21 mouse cellular contexts compared by ENCODE assay signal in genomic region chr1:87729850-87730249, GRCm38 (mm10).
"Had no signal": no experiment of that assay in that cellular context is flagged by ENCODE, and none has a peak within 500 bp of the region (broad histone marks: within the 10 kb centered on the region; RNA-seq: fewer than 3 reads in every experiment).

No protein-coding gene starts in this region.

- H3K9me3 ChIP-seq: limb, embryonic 15.5 days; midbrain, embryonic 15.5 days; neural tube, embryonic 12.5 days; neural tube, embryonic 15.5 days had no signal

- H3K4me3 ChIP-seq: limb, embryonic 12.5 days; limb, embryonic 15.5 days; midbrain, embryonic 12.5 days; midbrain, embryonic 15.5 days; neural tube, embryonic 12.5 days; neural tube, embryonic 15.5 days had no signal

- H3K4me1 ChIP-seq: limb, embryonic 12.5 days; limb, embryonic 15.5 days; midbrain, embryonic 12.5 days; midbrain, embryonic 15.5 days; neural tube, embryonic 12.5 days; neural tube, embryonic 15.5 days had no signal

- H3K36me3 ChIP-seq: limb, embryonic 12.5 days; limb, embryonic 15.5 days; midbrain, embryonic 12.5 days; midbrain, embryonic 15.5 days; neural tube, embryonic 12.5 days; neural tube, embryonic 15.5 days had no signal

- H3K27me3 ChIP-seq: limb, embryonic 12.5 days; limb, embryonic 15.5 days; midbrain, embryonic 12.5 days; midbrain, embryonic 15.5 days; neural tube, embryonic 12.5 days; neural tube, embryonic 15.5 days had no signal

- DNase-seq: kidney, postnatal 25 days; left cerebral cortex, postnatal 4 days; liver, postnatal 0 days; lung, embryonic 14.5 days; right cerebral cortex, adult 18-20 months; right cerebral cortex, postnatal 14 days; right cerebral cortex, postnatal 4 days; thymus, adult 2 months; thymus, postnatal 25 days had no signal

- H3K27ac ChIP-seq: kidney, postnatal 0 days; limb, embryonic 12.5 days; limb, embryonic 15.5 days; liver, embryonic 14.5 days; macrophage; midbrain, embryonic 12.5 days; midbrain, embryonic 15.5 days; neural tube, embryonic 12.5 days; neural tube, embryonic 15.5 days; stomach, postnatal 0 days had no signal

- ATAC-seq: liver, postnatal 0 days; lung, postnatal 0 days; midbrain, embryonic 15.5 days had no signal

- H3K4me2 ChIP-seq: limb, embryonic 12.5 days; limb, embryonic 15.5 days; liver, embryonic 11.5 days; lung, embryonic 14.5 days; midbrain, embryonic 12.5 days; midbrain, embryonic 15.5 days; neural tube, embryonic 12.5 days; neural tube, embryonic 15.5 days had no signal

- H3K9ac ChIP-seq: limb, embryonic 12.5 days; limb, embryonic 15.5 days; liver, embryonic 14.5 days; liver, postnatal 0 days; lung, embryonic 14.5 days; midbrain, embryonic 12.5 days; midbrain, embryonic 15.5 days; neural tube, embryonic 12.5 days; neural tube, embryonic 15.5 days had no signal
